Mouse (Mus musculus): ENCODE measurements around the gene Mcat.
A peak's percentile ranks its signal among the peaks of the same experiment; 100 is the strongest.

Gene Mcat

GRCm38 (mm10) chr15:83534960-83535889 is 28.4 kb downstream of the Mcat start:
- no peak for TF ChIP-seq GATA4 (IDR thresholded peaks at IDR 0.05; ENCODE audit: insufficient replicate concordance, low read length)

DNA sequence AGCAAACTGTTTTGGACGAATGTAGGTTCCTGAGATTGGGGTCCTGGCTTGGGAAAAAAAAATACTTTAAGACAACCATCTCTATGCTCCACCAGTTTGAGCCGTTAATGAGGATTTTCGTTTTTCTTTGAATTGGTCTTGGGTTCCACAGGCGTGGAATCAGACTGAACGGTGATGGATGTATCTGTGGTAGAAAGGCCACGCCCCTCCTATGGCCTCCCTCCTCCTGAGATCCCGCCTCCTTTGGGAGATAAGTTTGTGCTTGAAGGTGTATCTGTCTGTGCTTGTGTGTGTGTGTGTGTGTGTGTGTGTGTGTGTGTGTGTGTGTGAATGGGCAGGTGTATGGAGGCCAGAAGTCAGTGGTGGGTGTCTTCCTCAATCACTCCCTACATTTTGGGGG is 31.0 kb downstream of the Mcat start:
- TF ChIP-seq GATA4 (IDR thresholded peaks at IDR 0.05; ENCODE audit: insufficient replicate concordance, low read length): no peak

- peak; percentile 53; the same call in 1 of the 2 replicates for TF ChIP-seq GATA4 (IDR thresholded peaks at IDR 0.05; ENCODE audit: insufficient replicate concordance, low read length)
Measured at GRCm38 (mm10) chr15:83531961-83532469, 31.6 kb downstream of the Mcat start.

- no peak for TF ChIP-seq GATA4 (IDR thresholded peaks at IDR 0.05; ENCODE audit: insufficient replicate concordance, low read length)
Measured at GRCm38 (mm10) chr15:83530688-83531087, 32.9 kb downstream of the Mcat start.

DNA sequence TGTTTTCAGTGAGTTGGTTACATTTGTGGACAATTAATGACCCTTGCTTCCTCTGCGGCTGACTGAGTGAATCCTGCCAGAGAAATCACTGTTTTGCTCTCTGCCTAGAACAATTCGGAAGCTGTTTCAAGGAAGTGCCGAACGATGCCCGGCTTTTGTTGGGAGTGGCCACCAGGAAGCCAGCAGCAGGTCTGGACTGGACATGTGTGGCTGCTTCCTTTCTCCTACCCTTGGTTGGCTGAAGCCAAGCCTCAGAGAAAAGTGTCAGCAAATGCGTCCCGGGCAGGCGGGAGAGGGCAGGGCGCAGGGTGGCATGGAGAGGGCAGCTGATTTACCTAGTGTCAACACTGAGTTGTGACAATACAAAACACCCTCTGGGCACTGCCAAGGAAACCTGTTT is 33.4 kb downstream of the Mcat start:
- no peak for TF ChIP-seq GATA4 (IDR thresholded peaks at IDR 0.05; ENCODE audit: insufficient replicate concordance, low read length)

DNA sequence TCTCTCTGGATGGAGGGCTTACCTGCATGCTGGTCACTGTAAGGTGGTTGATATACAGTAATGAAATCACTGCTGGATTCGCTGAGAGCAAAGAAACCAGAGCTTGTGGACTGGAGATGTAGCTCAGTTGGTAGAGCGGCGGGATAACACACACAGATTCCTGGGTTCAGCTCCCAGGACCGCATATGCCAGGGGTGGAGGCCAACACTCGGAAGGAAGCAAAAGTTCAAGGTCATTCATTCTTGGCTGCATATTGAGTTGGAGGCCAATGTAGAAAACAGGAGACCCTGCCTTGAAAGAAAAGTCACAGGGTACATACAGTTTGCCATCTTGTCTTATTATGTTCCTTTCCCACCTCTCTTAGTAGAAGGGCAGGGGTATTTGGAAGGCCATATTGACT is 33.8 kb downstream of the Mcat start:
- TF ChIP-seq GATA4 (IDR thresholded peaks at IDR 0.05; ENCODE audit: insufficient replicate concordance, low read length): no peak

GRCm38 (mm10) chr15:83528892-83529291 is 34.7 kb downstream of the Mcat start:
- no peak for TF ChIP-seq GATA4 (IDR thresholded peaks at IDR 0.05; ENCODE audit: insufficient replicate concordance, low read length)

DNA sequence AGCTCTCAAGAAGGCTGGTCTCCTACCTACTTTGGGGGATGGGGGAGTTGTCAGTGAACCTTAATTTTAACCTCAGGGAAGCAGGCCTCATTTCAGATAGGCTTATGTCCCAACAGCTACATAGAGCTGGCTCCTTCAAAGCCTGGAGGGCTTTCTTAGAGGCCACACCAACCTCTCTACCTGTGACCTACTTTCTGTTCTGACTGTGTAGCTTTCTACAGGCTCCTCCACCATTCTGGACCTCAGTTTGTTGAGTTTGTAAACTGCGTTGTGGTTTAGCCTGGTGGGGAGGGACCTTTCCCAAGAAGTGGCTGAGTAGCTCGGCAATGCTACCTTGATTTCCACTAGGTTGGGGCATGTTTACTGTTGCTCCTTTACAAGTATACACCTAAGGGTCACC is 35.8 kb downstream of the Mcat start:
- no peak for TF ChIP-seq GATA4 (IDR thresholded peaks at IDR 0.05; ENCODE audit: insufficient replicate concordance, low read length)

GRCm38 (mm10) chr15:83527092-83527437 is 36.5 kb downstream of the Mcat start:
- TF ChIP-seq GATA4 (IDR thresholded peaks at IDR 0.05; ENCODE audit: insufficient replicate concordance, low read length): no peak

DNA sequence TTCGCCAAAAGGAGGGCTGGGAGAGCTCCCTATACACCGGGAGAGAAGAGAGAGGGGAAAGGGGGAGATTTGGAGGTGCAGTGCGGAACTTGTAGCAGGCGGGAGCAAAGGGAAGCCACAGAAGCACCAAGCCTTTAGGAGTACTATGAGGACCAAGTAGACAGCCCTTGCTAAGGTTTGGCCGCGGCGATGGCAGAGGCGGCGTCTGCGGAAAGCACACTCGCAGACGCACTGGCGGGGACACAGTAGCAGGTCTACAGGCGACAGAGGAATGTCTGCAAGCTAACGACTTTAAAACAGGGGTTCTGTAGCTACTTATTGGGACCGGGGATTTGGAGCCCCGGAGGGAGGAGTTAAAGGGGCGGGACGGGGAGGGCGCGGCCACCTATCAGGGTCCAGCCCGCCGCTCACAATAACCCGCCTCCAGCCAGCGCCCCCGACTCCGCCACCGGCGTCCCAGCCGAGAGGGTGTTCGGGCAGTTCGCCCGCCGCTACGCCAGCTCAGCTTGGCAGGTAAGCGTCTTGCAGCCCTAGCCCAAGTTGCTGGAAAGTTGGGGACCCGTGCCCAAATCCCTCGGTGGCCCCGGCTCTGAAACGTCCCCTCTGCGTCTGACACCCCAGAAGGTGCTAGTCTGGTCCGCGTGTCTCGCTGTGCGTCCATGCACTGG is 37.0 kb downstream of the Mcat start, which contains the start of gene Bik:
Bik (plus strand) TSS at position 439 of the 668 bp plus-strand sequence.
- no peak for TF ChIP-seq GATA4 (IDR thresholded peaks at IDR 0.05; ENCODE audit: insufficient replicate concordance, low read length)

- TF ChIP-seq GATA4 (IDR thresholded peaks at IDR 0.05; ENCODE audit: insufficient replicate concordance, low read length): no peak
Measured at GRCm38 (mm10) chr15:83524333-83524729, 39.3 kb downstream of the Mcat start.

- peak; percentile 71; the same call in 1 of the 2 replicates for TF ChIP-seq GATA4 (IDR thresholded peaks at IDR 0.05; ENCODE audit: insufficient replicate concordance, low read length)
Measured at GRCm38 (mm10) chr15:83523638-83524332, 39.8 kb downstream of the Mcat start.

DNA sequence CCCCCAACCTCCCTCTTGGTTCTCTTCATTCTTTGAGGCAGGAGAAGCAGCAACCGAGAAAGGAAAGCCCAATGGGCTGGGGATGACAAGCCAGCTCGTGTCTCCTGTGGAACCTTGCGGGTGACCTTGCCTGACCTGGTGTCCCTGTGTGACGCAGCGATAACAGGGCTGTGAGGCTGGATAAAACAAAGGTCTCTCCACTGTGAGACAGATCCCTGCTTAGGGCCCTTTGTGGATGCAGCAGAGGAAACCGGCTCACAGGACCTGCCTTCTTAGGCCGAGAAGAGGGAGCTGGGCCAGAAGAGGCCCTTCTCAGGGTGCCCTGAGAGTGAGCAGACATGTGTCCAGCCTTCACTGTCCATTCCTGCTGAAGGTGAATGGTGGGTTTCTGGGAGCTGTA is 40.4 kb downstream of the Mcat start:
- TF ChIP-seq GATA4 (IDR thresholded peaks at IDR 0.05; ENCODE audit: insufficient replicate concordance, low read length): no peak

GRCm38 (mm10) chr15:83520861-83521382 is 42.7 kb downstream of the Mcat start:
- peak; percentile 58; the same call in 1 of the 2 replicates for TF ChIP-seq GATA4 (IDR thresholded peaks at IDR 0.05; ENCODE audit: insufficient replicate concordance, low read length)

All from liver, adult (tissue).